Mouse (Mus musculus) right cerebral cortex, adult 18-20 months (tissue): ENCODE results near the gene Mettl7a3.

Experiments
- DNase-seq: peaks from one replicate; pipeline ENCODE4 v3.0.0; 2022; ENCODE audit warnings: mixed read lengths

The Mettl7a3 gene

GRCm38 (mm10) chr15:100388886-100389285 lies 54.2 kb downstream of the Mettl7a3 start:
- no peak for DNase-seq
